Mouse (Mus musculus) myocyte (in vitro differentiated cells): ENCODE measurements around the gene 4930452B06Rik.

ENCODE experiments used
- CEBPB ChIP-seq: IDR thresholded peaks from 2 replicates; pipeline ENCODE4 v1.6.1; 2011; ENCODE audit warnings: mild to moderate bottlenecking, moderate library complexity; ENCODE audit not compliant: poor library complexity, insufficient read depth, severe bottlenecking
- E2F4 ChIP-seq: IDR thresholded peaks from one replicate; pipeline ENCODE4 v1.6.1; 2011; ENCODE audit warnings: mild to moderate bottlenecking, control low read depth, moderate library complexity; ENCODE audit not compliant: insufficient read depth
- MAX ChIP-seq: IDR thresholded peaks from one replicate; pipeline ENCODE4 v1.6.1; 2011; ENCODE audit warnings: low read depth, mild to moderate bottlenecking, control low read depth
- MYOD1 ChIP-seq, 3 experiments: IDR thresholded peaks; one replicate each; pipeline ENCODE4 v1.6.1; 2011; ENCODE audit warnings: control low read depth in 2 of 3, low read depth in 2 of 3, mild to moderate bottlenecking in 2 of 3, moderate library complexity in 1 of 3; ENCODE audit not compliant: insufficient read length in 2 of 3, control insufficient read depth in 1 of 3
- MYOG ChIP-seq, 3 experiments: IDR thresholded peaks; one replicate each; pipeline ENCODE4 v1.6.1; 2011; ENCODE audit warnings: control low read depth in 2 of 3, low read depth in 2 of 3, mild to moderate bottlenecking in 2 of 3; ENCODE audit not compliant: insufficient read length in 2 of 3, control insufficient read depth in 1 of 3, insufficient read depth in 1 of 3
- POLR2A ChIP-seq: IDR thresholded peaks from one replicate; pipeline ENCODE4 v1.6.1; 2011; ENCODE audit warnings: low read depth, mild to moderate bottlenecking, control low read depth, moderate library complexity; ENCODE audit not compliant: insufficient read length
- POLR2AphosphoS2 ChIP-seq: IDR thresholded peaks from one replicate; pipeline ENCODE4 v1.6.1; 2011; ENCODE audit warnings: low read depth, control low read depth; ENCODE audit not compliant: insufficient read length
- REST ChIP-seq: IDR thresholded peaks from one replicate; pipeline ENCODE4 v1.6.1; 2011; ENCODE audit warnings: mild to moderate bottlenecking, control low read depth, moderate library complexity; ENCODE audit not compliant: insufficient read depth, insufficient read length
- SRF ChIP-seq: IDR thresholded peaks from one replicate; pipeline ENCODE4 v1.6.1; 2011; ENCODE audit warnings: low read depth; ENCODE audit not compliant: control insufficient read depth, insufficient read length
- TCF12 ChIP-seq: IDR thresholded peaks from one replicate; pipeline ENCODE4 v1.6.1; 2011; ENCODE audit warnings: mild to moderate bottlenecking, control low read depth; ENCODE audit not compliant: poor library complexity, insufficient read depth, severe bottlenecking
- TCF3 ChIP-seq: IDR thresholded peaks from one replicate; pipeline ENCODE4 v1.6.1; 2011; ENCODE audit warnings: low read depth, control low read depth; ENCODE audit not compliant: insufficient read length
- USF1 ChIP-seq: IDR thresholded peaks from one replicate; pipeline ENCODE4 v1.6.1; 2011; ENCODE audit warnings: low read depth, mild to moderate bottlenecking, control low read depth, moderate library complexity

DNA sequence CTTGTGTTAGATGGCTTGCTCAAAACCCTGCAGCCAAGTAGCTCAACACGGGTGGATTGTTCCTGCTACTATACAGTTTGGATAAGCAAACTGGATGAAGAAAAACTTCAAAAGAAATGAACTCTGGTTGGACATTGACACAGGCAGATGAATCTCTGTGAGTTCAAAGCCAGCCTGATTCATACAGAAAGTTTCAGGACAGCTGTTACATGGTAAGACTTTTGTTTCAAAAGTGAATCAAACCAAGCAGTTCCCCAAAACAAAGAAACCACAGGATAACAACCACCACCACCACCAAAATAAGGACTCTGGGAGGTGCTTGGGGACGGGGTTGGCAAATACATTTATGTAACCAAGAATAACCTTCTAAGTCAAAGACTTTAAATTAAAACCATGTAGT is 193.2 kb downstream of the 4930452B06Rik start:
- TF ChIP-seq USF1 (no peak), MYOD1 (IDR thresholded peaks at IDR 0.05; ENCODE audit: control insufficient read depth in 1 of 3, insufficient read length in 2 of 3, low read depth in 2 of 3) (no peak), CEBPB (no peak), POLR2A (no peak), MAX (no peak), REST (no peak), E2F4 (no peak), POLR2AphosphoS2 (no peak), SRF (no peak), TCF12 (no peak), TCF3 (no peak), MYOG (IDR thresholded peaks at IDR 0.05; ENCODE audit: control insufficient read depth in 1 of 3, insufficient read depth in 1 of 3, insufficient read length in 2 of 3, low read depth in 2 of 3) (no peak)
